Mouse (Mus musculus) liver, postnatal 0 days (tissue): ENCODE data around the gene Pdxdc1. TPM values are rescaled to one million over a fixed set of nuclear protein-coding genes. Genes with fewer than 3 reads are reported as not detected.
"Not testable (repeated sequence)": the region's sequence is repeated elsewhere in the genome, so short reads cannot be mapped to it uniquely, and the experiment has no call there.

Experiments
- ATAC-seq: fragments of 200-750 bp; cut with Nextera tagmentation; 2 replicates; pipeline ENCODE4 v1.8.0; 2017; ENCODE audit warnings: mild to moderate bottlenecking, moderate library complexity
- DNase-seq: peaks from one replicate; pipeline ENCODE4 v3.0.0-alpha.2; 2016
- H3K27ac ChIP-seq: fragments of 300-500 bp; sonication (generic); 2 replicates; pipeline ENCODE4 v1.5.1; 2014; ENCODE audit warnings: antibody characterized with exemption, moderate library complexity, mild to moderate bottlenecking, low read depth
- H3K27me3 ChIP-seq: fragments of 300-500 bp; sonication (generic); 2 replicates; pipeline ENCODE4 v1.6.1; 2014; ENCODE audit warnings: low read length, control low read depth, mixed read lengths; ENCODE audit not compliant: insufficient read depth
- H3K36me3 ChIP-seq: fragments of 300-500 bp; sonication (generic); replicated peaks from 2 replicates; pipeline ENCODE4 v1.6.1; 2014; ENCODE audit warnings: mild to moderate bottlenecking, control low read depth, low read length, moderate library complexity, mixed read lengths; ENCODE audit not compliant: insufficient read depth
- H3K4me1 ChIP-seq: fragments of 300-500 bp; sonication (generic); 2 replicates; pipeline ENCODE4 v1.6.1; 2014; ENCODE audit warnings: antibody characterized with exemption, mild to moderate bottlenecking, control low read depth; ENCODE audit not compliant: insufficient read depth
- H3K4me2 ChIP-seq: fragments of 300-500 bp; sonication (generic); 2 replicates; pipeline ENCODE4 v1.6.1; 2014; ENCODE audit warnings: low read depth, mild to moderate bottlenecking, low read length, moderate library complexity, mixed read lengths
- H3K4me3 ChIP-seq: fragments of 300-500 bp; sonication (generic); 2 replicates; pipeline ENCODE4 v1.5.1; 2014; ENCODE audit warnings: low read depth, low read length
- H3K9ac ChIP-seq: fragments of 300-500 bp; sonication (generic); replicated peaks from 2 replicates; pipeline ENCODE4 v1.6.1; 2014; ENCODE audit warnings: mild to moderate bottlenecking, moderate library complexity
- H3K9me3 ChIP-seq: fragments of 300-500 bp; sonication (generic); 2 replicates; pipeline ENCODE4 v1.6.1; 2016; ENCODE audit warnings: mild to moderate bottlenecking, control low read depth, low read length, mixed read lengths
- CTCF ChIP-seq: sonication (generic); IDR thresholded peaks from 2 replicates; pipeline ENCODE4 v1.5.1; 2016; ENCODE audit warnings: antibody characterized with exemption, low read depth
- EP300 ChIP-seq: IDR thresholded peaks from 2 replicates; pipeline ENCODE4 v1.6.1; 2016; ENCODE audit warnings: antibody characterized with exemption, low read depth, mild to moderate bottlenecking
- WGBS: fragments of 180-500 bp; shearing (Covaris S2); extraction: QIAGEN DNeasy Blood & Tissue Kit; methylation state at CpG from one replicate; pipeline ENCODE4 v1.1.7; 2014; ENCODE audit not compliant: insufficient replicate concordance; 5-methylcytosine and 5-hydroxymethylcytosine counted together
- polyA plus RNA-seq: library from polyadenylated mRNA; unstranded; fragments of >200 nt; fragmentation: Nextera tagmentation; extraction: Ambion mirVana; gene quantifications from 2 replicates; pipeline ENCODE4 v1.2.1, GENCODE M21; 2015

Gene Pdxdc1
- polyA plus RNA-seq, 1 experiment from 2014 or later = 27.5 TPM

DNA sequence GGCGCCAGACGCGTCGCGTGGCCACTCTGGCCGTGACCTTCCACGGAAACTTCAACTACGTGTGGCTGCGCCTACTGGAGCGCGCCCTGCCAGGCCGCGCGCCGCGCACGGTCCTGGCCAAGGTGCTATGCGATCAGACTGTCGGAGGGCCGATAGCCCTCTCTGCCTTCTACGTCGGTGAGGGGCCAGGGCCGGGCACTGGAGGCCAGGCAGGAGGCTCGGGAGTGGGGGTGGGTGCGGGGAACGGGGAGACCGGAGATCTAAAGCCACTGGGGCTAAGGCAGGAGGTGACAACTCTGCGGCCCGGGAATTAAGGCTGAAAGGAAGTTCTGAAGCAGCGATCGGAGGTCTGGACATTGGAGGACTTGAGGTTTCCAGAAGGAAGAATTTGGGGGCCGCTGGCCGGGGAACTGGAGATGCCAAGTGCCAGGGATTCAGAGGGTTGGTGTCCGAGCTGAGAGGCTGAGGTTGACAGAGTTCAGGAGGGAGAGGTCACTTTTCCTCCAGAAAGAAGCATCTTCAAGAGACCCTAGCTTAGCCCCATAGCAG lies 38.0 kb upstream of the Pdxdc1 start:
- Histone ChIP-seq H3K4me3 (peak overlapping the region; percentile 52), H3K36me3 (no peaks in the 10 kb centered on the region), H3K4me1 (no peaks in the 10 kb centered on the region; the same call in none of the 2 replicates), H3K9me3 (no peaks in the 10 kb centered on the region), H3K9ac (peak overlapping the region; percentile 59), H3K4me2 (peak overlapping the region; percentile 80), H3K27ac (no peak overlapping the region), H3K27me3 (0 out of 2 replicates have a peak, but pooled peaks cover 9% of the 10 kb centered on the region)
- ATAC-seq (peak; percentile 84), DNase-seq (no peak)
- TF ChIP-seq CTCF (no peak), EP300 (no peak)
- WGBS = 5% methylated on average over 34 of the region's 34 CpGs

DNA sequence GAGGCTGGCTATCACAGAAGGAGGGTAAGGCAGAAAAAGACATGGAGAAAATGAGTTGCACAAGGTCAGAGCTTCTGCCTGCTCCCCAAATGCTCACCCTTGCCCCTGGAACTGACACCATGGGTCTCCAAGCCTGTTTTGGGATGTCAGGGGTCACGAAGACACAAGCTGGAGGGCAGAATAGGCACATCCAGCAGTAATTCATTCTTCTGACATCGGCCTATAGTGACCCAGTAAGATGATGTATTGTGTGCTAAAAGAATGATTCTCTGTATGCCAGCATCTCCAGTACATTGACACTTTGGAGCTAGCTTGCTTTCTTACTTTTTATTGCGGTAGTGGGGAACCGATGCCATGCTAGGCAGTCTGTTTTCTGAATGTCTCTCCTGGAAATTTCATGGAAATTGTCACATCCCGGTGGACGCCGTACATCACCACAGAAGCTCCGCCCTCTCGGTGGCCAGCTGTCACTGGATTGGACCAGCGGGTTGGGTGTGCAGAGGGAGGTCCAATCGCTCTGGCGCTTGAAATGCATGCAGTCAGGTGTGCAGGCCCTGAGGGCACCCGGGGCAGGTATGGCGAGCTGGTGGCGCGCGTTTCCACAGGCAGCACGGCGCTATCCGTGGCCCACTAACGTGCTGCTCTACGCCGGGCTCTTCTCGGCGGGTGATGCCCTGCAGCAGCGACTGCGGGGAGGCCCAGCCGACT lies 37.4 kb upstream of the Pdxdc1 start:
- no peaks in the 10 kb centered on the region for H3K36me3 ChIP-seq
- peak overlapping the region; percentile 52 for H3K4me3 ChIP-seq
- ATAC-seq = peak; percentile 99
- TF ChIP-seq EP300 (no peak), CTCF (no peak)
- H3K4me2 ChIP-seq = peak overlapping the region; percentile 80
- no peaks in the 10 kb centered on the region; the same call in none of the 2 replicates for H3K4me1 ChIP-seq
- H3K27me3 ChIP-seq = 0 out of 2 replicates have a peak, but pooled peaks cover 9% of the 10 kb centered on the region
- peak overlapping the region; percentile 59 for H3K9ac ChIP-seq
- WGBS = 10% methylated on average over 28 of the region's 28 CpGs
- DNase-seq = peak; percentile 63
- no peak overlapping the region for H3K27ac ChIP-seq
- no peaks in the 10 kb centered on the region for H3K9me3 ChIP-seq

DNA sequence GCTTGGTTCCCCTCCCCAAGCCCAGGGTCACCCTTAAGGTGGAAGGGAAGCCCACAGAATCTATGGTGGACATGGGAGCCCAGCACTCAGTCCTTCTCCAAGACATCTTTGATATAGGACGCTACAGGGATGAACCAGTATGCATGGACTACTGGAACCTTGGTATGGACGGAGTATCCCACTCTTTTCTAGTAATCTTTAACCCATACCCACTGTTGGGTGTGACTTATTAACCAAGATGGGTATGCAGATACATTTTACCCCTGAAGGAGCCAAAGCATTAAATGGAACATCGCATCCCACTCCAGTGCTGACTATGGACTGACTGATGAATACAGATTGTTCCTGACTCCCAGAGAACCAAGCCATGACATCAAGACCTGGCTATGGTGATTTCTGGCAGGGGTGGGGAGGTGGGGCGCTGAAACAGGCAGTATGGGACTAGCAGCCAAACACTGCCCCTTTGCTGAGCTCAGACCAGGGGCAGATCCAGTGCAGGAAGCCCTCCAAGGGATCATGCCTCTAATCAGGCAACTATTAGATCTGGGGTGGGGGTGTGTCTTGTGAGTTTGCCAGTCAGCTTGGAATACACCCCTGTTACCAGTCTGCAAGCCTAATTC lies 24.6 kb upstream of the Pdxdc1 start:
- no peak overlapping the region for H3K27ac ChIP-seq
- no peak overlapping the region for H3K4me2 ChIP-seq
- WGBS = 78% methylated on average over 4 of the region's 4 CpGs
- TF ChIP-seq CTCF = no peak
- no peak overlapping the region for H3K4me3 ChIP-seq
- no peaks in the 10 kb centered on the region for H3K4me1 ChIP-seq
- no peaks in the 10 kb centered on the region for H3K27me3 ChIP-seq
- no peaks in the 10 kb centered on the region for H3K9me3 ChIP-seq
- DNase-seq = no peak
- no peak for ATAC-seq
- no peaks in the 10 kb centered on the region for H3K36me3 ChIP-seq
- no peak overlapping the region for H3K9ac ChIP-seq

DNA sequence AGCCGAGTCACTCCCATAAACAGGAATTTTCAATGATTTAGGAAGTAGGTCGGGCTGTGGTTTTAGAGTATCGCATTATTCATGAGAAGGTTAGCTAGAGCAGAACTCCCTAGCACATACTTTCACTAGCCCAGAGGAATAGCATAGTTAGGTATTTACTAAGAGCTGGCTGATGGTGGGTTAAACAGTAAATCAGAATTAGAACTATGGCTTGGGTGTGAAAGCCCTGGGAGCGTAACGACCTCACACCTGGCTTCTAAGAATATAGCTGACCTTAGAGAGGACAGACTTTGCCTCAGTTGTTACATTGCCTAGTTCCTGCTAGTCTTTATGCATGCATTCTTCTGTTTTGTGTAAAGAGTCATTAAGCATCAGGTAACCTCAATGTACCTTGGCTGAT lies 20.0 kb upstream of the Pdxdc1 start:
- not testable (repeated sequence) for H3K9me3 ChIP-seq
- 85% methylated on average over 5 of the region's 5 CpGs for WGBS

DNA sequence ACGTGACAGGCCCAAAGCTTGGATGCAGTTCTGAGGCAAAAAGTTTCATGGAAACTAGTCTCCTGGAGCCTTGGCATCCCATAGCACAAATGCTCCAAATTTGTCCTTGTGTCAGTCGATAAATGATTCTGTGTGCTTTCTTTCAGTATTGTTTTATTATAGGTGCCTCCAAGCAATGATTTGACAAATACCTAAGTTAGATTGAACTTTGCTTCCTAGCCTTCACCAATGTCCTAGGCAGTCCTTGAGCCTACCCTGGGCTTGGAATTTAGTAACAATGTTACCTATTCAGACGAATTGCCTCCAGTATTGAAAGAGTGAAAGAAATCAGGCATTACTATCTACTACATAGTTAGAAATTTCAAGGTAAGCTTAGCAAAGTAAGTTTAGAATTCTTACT lies 19.6 kb upstream of the Pdxdc1 start:
- not testable (repeated sequence) for H3K9ac ChIP-seq, DNase-seq, H3K9me3 ChIP-seq, H3K27ac ChIP-seq, H3K27me3 ChIP-seq, H3K36me3 ChIP-seq, H3K4me2 ChIP-seq, H3K4me1 ChIP-seq, H3K4me3 ChIP-seq, ATAC-seq
- WGBS = 73% methylated on average over 3 of the region's 3 CpGs

More for the DNA sequence above, 20.0 kb upstream of the Pdxdc1 start:
- not testable (repeated sequence) for H3K36me3 ChIP-seq, H3K9ac ChIP-seq, H3K4me3 ChIP-seq, H3K27ac ChIP-seq, ATAC-seq, H3K4me2 ChIP-seq, DNase-seq, H3K27me3 ChIP-seq, H3K4me1 ChIP-seq

DNA sequence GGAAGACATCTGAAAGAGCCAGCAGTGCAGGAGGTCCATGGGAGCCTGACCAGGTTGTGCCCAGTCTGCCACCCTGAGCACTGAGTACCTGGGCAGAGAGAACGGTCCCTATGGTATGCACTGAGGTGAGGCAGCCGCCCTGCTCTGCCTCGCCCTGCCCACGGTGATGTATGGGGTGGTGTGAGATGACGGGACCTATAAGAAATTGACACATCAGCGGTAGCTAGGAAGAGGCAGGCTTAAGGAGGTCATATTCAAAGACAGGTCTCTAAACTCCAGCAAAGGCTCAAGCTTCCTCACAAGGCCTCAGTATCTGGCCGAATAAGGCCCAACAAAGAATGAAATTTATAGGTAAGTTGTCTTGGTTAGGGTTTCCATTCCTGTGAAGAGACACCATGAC lies 18.9 kb upstream of the Pdxdc1 start:
- H3K27me3 ChIP-seq = no peaks in the 10 kb centered on the region
- H3K36me3 ChIP-seq = no peaks in the 10 kb centered on the region
- TF ChIP-seq CTCF (no peak), EP300 (no peak)
- no peak overlapping the region for H3K27ac ChIP-seq
- DNase-seq = no peak
- no peaks in the 10 kb centered on the region for H3K9me3 ChIP-seq
- H3K9ac ChIP-seq = no peak overlapping the region
- ATAC-seq = no peak
- no peak overlapping the region for H3K4me3 ChIP-seq
- no peak overlapping the region for H3K4me2 ChIP-seq
- no peaks in the 10 kb centered on the region for H3K4me1 ChIP-seq
- 88% methylated on average over 7 of the region's 7 CpGs for WGBS
